Mouse (Mus musculus) ES-E14 (cell line): ENCODE results near the gene Spsb4. TPM values are rescaled to one million over a fixed set of nuclear protein-coding genes. Genes with fewer than 3 reads are reported as not detected.

ENCODE experiments used
- DNase-seq: peaks from one replicate; pipeline ENCODE4 v3.0.0-alpha.2; 2013; ENCODE audit warnings: low read depth, low spot score
- H3K27ac ChIP-seq: 2 replicates; pipeline ENCODE4 v1.5.1; 2012; ENCODE audit warnings: low read depth, mild to moderate bottlenecking, low read length, moderate library complexity, mixed read lengths; ENCODE audit not compliant: poor library complexity, insufficient read depth, severe bottlenecking
- H3K36me3 ChIP-seq: 2 replicates; pipeline ENCODE4 v1.6.1; 2012; ENCODE audit warnings: mild to moderate bottlenecking, low read length, moderate library complexity, mixed read lengths; ENCODE audit not compliant: control insufficient read depth, poor library complexity, insufficient read depth, severe bottlenecking
- H3K4me1 ChIP-seq, 2 experiments: fragments of 150-350 bp in 1 of 2; sonication (generic) in 1 of 2; 2 replicates each; pipeline ENCODE4 v1.6.1; 2012; ENCODE audit warnings: low read length in 2 of 2, mild to moderate bottlenecking in 1 of 2, mixed read lengths in 1 of 2; ENCODE audit not compliant: control insufficient read depth in 2 of 2, insufficient read depth in 2 of 2, poor library complexity in 1 of 2
- H3K4me3 ChIP-seq, 2 experiments: fragments of 150-350 bp in 1 of 2; sonication (generic) in 1 of 2; 2 replicates each; pipeline ENCODE4 v1.5.1; 2012; ENCODE audit warnings: low read length in 2 of 2, low read depth in 1 of 2, mild to moderate bottlenecking in 1 of 2, mixed read lengths in 1 of 2; ENCODE audit not compliant: insufficient read depth in 1 of 2, poor library complexity in 1 of 2, severe bottlenecking in 1 of 2
- H3K9ac ChIP-seq: 2 replicates; pipeline ENCODE4 v1.6.1; 2012; ENCODE audit warnings: low read depth, mild to moderate bottlenecking, low read length, mixed read lengths; ENCODE audit not compliant: poor library complexity, insufficient read depth, severe bottlenecking
- H3K9me3 ChIP-seq: fragments of 150-350 bp; sonication (generic); 2 replicates; pipeline ENCODE4 v1.6.1; 2012; ENCODE audit warnings: low read depth, mild to moderate bottlenecking, low read length; ENCODE audit not compliant: control insufficient read depth, insufficient read depth
- CHD2 ChIP-seq: IDR thresholded peaks from 2 replicates; pipeline ENCODE4 v1.6.1; 2014; ENCODE audit warnings: mild to moderate bottlenecking, low read depth, low read length, inconsistent platforms
- HCFC1 ChIP-seq: IDR thresholded peaks from 2 replicates; pipeline ENCODE4 v1.6.1; 2012; ENCODE audit warnings: low read length, inconsistent platforms, borderline replicate concordance; ENCODE audit not compliant: insufficient read depth
- MAFK ChIP-seq: IDR thresholded peaks from 2 replicates; pipeline ENCODE4 v1.6.1; 2014; ENCODE audit warnings: mild to moderate bottlenecking, low read depth, low read length, inconsistent platforms; ENCODE audit not compliant: insufficient read depth
- ZC3H11A ChIP-seq: IDR thresholded peaks from 2 replicates; pipeline ENCODE4 v1.6.1; 2012; ENCODE audit warnings: low read depth, mild to moderate bottlenecking, inconsistent platforms, low read length, borderline replicate concordance
- ZNF384 ChIP-seq: IDR thresholded peaks from 2 replicates; pipeline ENCODE4 v1.6.1; 2012; ENCODE audit warnings: low read depth, low read length, inconsistent platforms
- in situ Hi-C, 2 experiments: fragments of 600-800 bp; cut with MboI; formaldehyde crosslinking; loops; one replicate each; pipeline ENCODE4 v1.15.1; 2025; ENCODE audit warnings: low sequenced_read_pairs in 2 of 2, inconsistent platforms in 1 of 2; ENCODE audit not compliant: unreplicated experiment in 2 of 2
- total RNA-seq: library from RNA; depleted of rRNA; stranded (reverse); fragments of 300-350 nt; gene quantifications from 2 replicates; pipeline ENCODE4 v1.2.3, GENCODE M21; 2012

The Spsb4 gene
- total RNA-seq, 1 experiment, result 1.6 TPM

GRCm38 (mm10) chr9:96949551-96949950, 69.1 kb downstream of the Spsb4 start:
- in situ Hi-C loops, result no loop called here
- Histone ChIP-seq H3K9ac (no peak overlapping the region), H3K36me3 (no peaks in the 10 kb centered on the region), H3K27ac (no peak overlapping the region), H3K4me1 (peaks cover 0 to 1% of the 10 kb centered on the region in 2 experiments; a peak in 1 of 4 replicates), H3K4me3 (no peak overlapping the region), H3K9me3 (no peaks in the 10 kb centered on the region)
- DNase-seq, result no peak
- TF ChIP-seq MAFK (no peak), HCFC1 (no peak), ZNF384 (no peak), CHD2 (no peak), ZC3H11A (no peak)

GRCm38 (mm10) chr9:96948546-96948945, 70.1 kb downstream of the Spsb4 start:
- in situ Hi-C loops, result no loop called here

GRCm38 (mm10) chr9:96947171-96947570, 71.5 kb downstream of the Spsb4 start:
- Histone ChIP-seq H3K27ac (no peak overlapping the region), H3K9me3 (no peaks in the 10 kb centered on the region), H3K4me3 (no peak overlapping the region), H3K36me3 (no peaks in the 10 kb centered on the region), H3K4me1 (peaks cover 0 to 4% of the 10 kb centered on the region in 2 experiments; a peak in 1 of 4 replicates), H3K9ac (no peak overlapping the region)
- TF ChIP-seq ZNF384 (no peak), ZC3H11A (no peak), CHD2 (no peak), MAFK (no peak), HCFC1 (no peak)
- in situ Hi-C loops, result no loop called here
- DNase-seq, result no peak

More at GRCm38 (mm10) chr9:96948546-96948945, 70.1 kb downstream of the Spsb4 start:
- Histone ChIP-seq H3K4me1 (peaks cover 0 to 4% of the 10 kb centered on the region in 2 experiments; a peak in 1 of 4 replicates), H3K36me3 (no peaks in the 10 kb centered on the region), H3K27ac (no peak overlapping the region), H3K9me3 (no peaks in the 10 kb centered on the region), H3K9ac (no peak overlapping the region), H3K4me3 (no peak overlapping the region)
- no peak for TF ChIP-seq ZNF384
- TF ChIP-seq CHD2, result no peak
- no peak for TF ChIP-seq ZC3H11A
- no peak for TF ChIP-seq MAFK
- TF ChIP-seq HCFC1, result no peak
- no peak for DNase-seq

- Histone ChIP-seq H3K4me3 (peak overlapping the region; percentile 16 to 18; a peak in 1 of 4 replicates), H3K9ac (peak overlapping the region; percentile 4; the same call in 1 of the 2 replicates)
- DNase-seq, result no peak
Observed at GRCm38 (mm10) chr9:96944517-96944916, 74.1 kb downstream of the Spsb4 start.

GRCm38 (mm10) chr9:96942975-96943374, 75.7 kb downstream of the Spsb4 start:
- no peaks in the 10 kb centered on the region for H3K36me3 ChIP-seq
- H3K27ac ChIP-seq, result no peak overlapping the region
- DNase-seq, result no peak
- no peak overlapping the region for H3K9ac ChIP-seq
- TF ChIP-seq CHD2 (no peak), ZC3H11A (no peak), MAFK (no peak), ZNF384 (no peak), HCFC1 (no peak)
- H3K4me1 ChIP-seq, result peaks cover 0 to 4% of the 10 kb centered on the region in 2 experiments; a peak in 1 of 4 replicates
- in situ Hi-C loops, result no loop called here
- no peak overlapping the region for H3K4me3 ChIP-seq
- H3K9me3 ChIP-seq, result no peaks in the 10 kb centered on the region

More at GRCm38 (mm10) chr9:96944517-96944916, 74.1 kb downstream of the Spsb4 start:
- in situ Hi-C loops, result no loop called here
- H3K36me3 ChIP-seq, result no peaks in the 10 kb centered on the region
- H3K9me3 ChIP-seq, result no peaks in the 10 kb centered on the region
- no peak overlapping the region for H3K27ac ChIP-seq
- H3K4me1 ChIP-seq, result peaks cover 0 to 4% of the 10 kb centered on the region in 2 experiments; a peak in 1 of 4 replicates
- TF ChIP-seq HCFC1, result no peak
- no peak for TF ChIP-seq MAFK
- no peak for TF ChIP-seq ZNF384
- no peak for TF ChIP-seq ZC3H11A
- no peak for TF ChIP-seq CHD2
